Mouse (Mus musculus) forelimb bud, embryonic 11.5 days (tissue): ENCODE data around the gene Ctxn1.
A peak's percentile ranks its signal among the peaks of the same experiment; 100 is the strongest.

Experiments used
- DNase-seq: peaks from one replicate; pipeline ENCODE4 v3.0.0-alpha.2; 2012; ENCODE audit warnings: low read depth, low spot score

The Ctxn1 gene

DNA sequence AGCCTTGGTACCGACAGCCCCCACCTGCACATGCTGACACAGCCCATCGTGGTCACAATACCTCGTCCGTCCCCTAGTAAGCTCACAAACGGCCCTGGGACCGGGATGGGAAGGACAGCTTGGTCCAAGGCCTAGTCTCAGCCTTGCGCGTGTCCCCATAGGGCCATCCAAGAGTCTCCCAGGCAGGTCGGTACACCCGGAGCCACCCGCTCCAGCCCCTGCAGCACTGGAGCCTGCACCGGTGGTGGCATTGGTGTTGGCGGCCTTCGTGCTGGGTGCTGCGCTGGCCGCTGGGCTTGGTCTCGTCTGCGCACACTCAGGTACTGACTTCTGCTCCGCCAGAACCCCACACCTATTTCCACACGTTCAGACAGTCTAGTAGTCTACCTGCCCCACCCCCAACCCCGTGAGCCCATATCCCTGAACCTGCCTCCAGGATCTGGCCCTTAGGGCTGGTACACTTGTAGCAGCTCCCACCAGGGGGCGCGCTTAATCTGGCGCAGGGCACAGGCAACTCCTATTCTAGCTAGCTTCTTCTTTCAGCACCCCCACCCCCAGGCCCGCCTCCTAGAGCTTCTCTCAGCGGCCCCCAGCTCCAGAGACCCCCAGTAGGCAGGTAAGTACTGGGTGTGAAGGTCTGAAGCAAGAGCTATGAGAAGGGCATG lies 8.6 kb downstream of the Ctxn1 start:
- DNase-seq: peak; percentile 80

DNA sequence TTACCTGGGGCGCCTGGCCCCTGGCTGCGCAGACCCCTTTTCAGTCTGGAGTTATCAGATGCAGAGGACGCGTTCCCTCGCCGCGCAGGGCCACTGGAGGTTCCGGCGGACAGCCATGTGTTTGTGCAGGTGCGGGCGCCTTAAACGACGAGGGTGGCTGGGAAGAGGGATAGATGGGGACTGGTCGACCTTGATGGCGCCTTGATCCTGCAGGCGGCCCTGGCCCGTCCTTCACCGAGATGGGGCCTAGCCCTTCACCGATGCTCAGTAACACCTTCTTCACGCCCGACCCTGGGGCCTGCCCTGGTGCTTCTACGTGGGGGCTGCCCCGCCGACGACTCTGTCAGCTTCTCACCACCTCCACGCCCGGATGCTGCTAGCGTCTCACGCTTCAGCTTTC lies 9.9 kb downstream of the Ctxn1 start:
- DNase-seq: no peak

DNA sequence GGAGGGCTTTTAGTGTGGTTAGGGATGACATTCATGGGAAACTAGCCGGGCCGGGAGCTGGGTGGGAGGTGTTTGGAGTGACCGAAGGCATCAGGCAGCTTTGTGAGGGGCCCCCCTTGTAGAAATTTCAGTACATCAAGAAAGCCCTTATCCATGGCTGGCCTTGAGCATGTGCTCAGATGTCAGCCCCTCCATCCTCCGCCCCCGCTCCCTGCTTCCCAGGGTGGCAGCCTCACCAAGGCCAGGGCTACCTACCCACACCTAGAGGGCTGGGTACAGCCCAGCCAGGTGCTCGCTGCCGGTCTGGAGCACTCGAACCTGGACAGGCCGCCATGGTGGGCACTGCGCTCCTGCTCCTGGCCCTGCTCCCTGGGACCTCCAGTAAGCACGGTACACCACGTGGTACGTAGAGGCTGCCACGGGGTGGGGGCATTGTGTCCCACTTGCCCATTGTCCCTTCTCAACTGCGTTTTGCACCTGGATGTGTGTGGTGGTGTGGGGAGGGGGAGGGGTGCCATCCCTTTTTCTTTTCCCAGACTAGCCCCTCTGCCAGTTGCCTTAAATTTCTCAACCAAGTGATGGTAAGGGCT lies 11.0 kb downstream of the Ctxn1 start, which contains the start of gene Tgfbr3l:
Gene Tgfbr3l (plus strand): TSS at position 264 of the 590 bp plus-strand sequence.
- DNase-seq: no peak

DNA sequence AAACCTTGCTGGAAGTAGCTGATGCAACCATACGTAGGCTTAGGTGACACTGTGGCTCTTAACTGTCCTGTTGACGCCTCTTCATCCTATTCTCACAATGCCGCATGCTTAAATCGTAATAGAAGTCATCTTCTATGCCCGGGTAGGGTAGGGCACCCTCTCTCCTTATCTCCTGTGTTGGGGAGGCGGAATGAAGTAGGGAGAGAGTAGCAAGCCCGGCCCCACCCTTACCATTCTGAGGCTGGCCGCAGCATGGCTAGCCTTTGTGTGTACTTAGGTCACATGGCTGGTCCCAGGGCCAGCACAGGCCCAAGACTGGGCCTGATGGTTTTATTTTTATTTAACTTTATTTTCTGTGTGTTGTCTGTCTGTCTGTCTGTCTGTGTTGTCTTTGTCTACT lies 11.8 kb downstream of the Ctxn1 start:
- no peak for DNase-seq

DNA sequence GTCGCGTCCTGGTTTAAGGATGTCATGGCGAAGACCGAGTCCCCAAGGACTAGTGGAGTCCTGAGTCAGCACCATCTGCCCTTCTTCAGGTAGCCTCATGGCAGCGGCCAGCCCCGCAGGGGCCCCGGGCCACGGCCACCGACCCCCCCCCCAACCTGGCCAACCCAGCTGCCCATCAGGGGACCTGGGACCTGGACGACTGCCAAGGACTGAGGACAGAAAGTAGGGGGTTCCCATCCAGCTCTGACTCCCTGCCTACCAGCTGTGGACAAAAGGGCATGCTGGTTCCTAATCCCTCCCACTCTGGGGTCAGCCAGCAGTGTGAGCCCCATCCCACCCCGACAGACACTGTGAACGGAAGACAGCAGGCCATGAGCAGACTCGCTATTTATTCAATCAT lies 13.3 kb downstream of the Ctxn1 start:
- no peak for DNase-seq

DNA sequence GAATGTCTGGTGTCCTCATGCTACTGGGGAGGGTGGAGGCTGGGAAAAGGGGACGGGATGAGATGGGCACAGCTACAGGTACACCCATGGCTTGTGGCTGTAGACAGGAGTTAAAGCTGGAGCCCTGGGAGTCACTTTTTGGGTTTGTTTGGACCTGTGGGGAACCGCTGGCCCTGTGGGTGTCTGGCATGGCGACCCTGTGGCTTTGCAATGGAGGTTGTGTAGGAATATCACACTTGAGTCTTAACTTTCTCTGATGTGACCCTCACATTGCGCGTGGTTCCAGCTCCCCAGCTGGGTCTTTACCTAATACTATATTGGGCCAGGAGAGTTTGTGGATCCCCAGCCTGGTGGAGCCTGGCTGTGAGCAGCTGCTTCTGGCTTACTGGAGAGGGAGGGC lies 14.0 kb downstream of the Ctxn1 start:
- DNase-seq: no peak

DNA sequence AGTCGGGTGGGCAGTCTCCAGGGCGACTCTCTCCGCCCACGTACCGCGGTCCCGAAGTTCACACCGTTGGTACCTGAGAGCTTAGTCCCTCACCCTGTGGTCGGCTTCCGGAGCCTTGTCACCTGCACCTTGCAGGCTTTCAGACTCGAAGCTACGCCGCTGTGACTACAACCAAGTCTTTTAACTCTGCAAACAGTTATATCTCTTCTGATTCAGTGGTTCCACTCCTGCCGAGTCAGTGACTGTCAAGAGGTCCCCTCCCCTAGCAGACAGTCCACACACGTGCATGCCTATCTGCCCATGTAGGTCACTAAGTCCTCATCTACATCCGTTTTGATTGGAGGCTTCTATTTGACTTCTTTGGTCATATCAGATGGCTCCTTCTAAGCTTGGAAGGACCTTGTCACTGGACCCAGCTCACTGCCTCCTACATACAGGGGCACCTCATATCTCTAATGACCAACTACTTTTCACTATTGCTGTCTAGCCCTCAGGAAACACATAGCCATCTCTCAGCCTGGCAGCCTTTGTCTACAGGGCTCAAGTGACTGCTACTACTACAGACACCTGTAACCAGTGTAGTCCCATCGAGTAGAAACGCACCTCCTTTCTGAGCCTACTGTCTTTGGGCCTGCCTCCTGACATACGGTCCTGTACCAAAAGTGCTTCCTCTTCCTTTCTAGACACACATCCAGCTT lies 19.7 kb downstream of the Ctxn1 start:
- DNase-seq: no peak

DNA sequence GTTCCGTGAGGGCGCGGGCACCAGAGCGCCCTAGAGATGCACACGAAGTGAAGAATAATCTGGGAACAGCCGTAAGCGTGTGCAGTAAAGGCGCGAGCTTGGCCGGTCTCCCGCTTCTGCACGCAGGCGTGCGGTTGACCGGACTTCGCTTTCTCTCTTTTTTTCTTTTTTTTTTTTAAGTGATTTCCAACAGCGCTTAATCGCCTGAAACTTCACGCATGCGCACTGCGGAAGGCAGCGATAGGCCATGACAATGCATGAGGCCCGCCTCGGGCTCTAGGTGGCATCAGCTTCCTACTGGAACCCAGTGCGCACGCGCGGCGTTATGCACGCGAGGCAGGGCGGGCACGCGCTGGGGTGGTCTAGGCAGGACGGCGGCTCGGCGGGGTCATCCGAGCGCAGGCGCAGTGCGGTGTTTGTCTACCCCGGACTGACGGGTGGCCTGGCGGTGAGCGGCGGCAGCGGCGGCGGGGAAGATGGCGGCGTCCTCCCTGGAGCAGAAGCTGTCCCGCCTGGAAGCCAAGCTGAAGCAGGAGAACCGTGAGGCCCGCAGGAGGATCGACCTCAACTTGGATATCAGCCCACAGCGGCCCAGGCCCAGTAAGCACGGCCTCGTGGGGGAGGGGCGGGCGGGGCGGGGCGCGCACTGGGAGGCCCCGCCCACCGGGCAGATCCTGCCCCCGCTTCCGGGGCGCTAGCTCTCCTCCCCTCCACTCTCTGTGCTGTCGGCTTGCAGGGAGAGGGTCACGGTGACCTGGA lies 20.5 kb downstream of the Ctxn1 start, which contains the start of the genes Map2k7 and Gm49320:
Gene Map2k7 (plus strand): TSS at position 307 of the 759 bp plus-strand sequence.
Gene Gm49320 (plus strand): TSS at position 432 of the 759 bp plus-strand sequence.
- DNase-seq: peak; percentile 100

DNA sequence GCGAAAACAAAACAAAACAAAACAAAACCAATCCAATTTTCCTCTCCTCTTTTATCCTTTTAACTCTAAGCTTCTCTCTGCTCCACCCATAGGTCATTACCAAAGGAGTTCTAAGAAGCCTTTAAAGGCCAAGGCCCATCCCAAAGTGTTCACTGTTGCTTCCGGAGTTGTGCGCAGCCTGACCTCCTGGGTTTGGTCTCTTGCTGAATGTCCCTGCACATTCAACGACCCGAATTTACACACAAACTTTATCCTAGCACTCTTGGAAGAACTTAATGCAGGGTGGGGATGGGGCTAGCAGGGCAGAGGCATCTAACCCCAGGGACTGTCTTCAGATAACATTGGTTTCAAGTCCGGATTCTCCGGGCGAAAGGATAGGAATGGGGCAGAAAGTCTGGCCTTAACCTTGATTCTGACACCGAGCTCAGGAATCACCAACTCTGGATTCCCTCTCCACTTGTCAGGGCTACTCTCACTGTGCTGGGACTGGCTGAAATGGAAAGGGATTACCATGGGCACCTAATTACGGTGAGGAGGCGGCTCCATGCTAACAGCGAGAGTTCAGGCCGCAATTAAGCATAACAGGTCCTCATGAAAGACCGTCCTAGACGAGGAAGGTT lies 21.1 kb downstream of the Ctxn1 start:
- no peak for DNase-seq

DNA sequence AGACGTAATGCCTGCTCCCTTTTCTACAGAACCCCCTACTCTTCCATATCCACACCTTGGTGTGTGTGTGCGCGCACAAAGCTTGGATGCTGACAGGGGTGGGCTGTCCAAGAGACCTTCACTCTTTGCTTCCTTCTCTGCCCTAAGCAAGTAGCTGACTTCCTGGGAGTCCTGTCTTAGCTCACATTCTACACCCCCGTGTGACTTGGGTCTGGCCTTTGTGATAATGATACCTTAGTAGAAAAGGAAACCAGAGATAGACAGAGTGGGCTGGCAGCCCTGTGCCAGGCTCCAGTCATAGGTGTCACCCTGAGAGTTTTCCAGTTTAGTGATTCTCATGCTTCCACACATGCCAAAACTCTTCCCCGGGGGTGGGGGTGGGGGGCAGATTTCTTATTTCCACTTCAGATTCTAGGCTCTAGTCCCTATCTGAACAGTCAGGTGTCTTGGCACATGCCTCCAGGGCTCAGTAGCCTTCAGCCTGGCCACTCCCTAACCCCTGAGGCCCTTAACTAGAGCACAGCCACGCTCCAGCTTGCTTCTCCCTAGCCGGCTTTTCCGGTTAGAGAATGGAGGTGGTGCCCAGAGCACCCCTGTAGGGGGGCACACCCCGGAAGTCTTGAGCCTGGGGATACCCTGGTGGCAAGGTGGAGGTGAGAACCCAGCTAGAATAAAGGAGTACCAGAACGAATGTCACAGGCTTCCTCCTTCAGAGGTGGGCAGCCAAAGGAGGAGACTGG lies 28.3 kb downstream of the Ctxn1 start:
- DNase-seq: no peak

DNA sequence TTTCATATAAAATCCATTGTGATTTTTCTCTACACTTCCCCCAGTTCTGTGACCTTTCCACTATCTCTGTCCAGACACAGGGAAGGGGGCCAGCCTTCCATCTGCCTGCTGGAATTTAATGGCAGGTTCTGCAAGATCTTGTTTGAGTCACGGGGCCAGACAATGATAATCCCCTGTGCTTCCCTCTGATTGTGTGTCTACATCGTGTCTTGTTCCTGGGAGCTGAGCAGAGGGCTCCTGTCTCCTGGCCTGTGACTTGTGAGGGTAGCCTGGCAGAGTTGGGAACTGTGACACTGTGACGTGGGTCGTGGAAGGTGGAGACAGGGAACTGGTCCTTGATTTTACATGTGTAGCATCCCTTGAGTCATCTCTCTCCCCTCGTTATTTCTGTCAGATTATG lies 29.3 kb downstream of the Ctxn1 start:
- no peak for DNase-seq

DNA sequence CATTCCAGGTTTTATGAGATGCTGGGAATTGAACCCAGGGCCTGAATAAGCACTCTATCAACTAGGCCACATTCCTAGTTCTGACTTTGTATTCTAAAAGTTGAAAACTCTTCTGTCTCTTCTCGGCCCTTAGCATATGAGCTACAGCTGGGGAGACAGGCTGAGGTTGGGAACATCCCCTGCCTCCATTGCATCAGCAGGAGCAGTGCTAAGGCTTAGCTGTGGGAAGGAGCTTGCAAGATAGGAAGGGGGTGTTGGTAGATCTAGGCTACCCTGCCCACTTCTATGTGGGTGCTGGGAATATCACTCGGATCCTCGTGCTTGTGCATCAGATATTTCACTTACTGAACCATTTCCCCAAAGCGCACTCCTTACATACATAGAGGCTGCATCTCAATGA lies 31.2 kb downstream of the Ctxn1 start:
- DNase-seq: no peak

DNA sequence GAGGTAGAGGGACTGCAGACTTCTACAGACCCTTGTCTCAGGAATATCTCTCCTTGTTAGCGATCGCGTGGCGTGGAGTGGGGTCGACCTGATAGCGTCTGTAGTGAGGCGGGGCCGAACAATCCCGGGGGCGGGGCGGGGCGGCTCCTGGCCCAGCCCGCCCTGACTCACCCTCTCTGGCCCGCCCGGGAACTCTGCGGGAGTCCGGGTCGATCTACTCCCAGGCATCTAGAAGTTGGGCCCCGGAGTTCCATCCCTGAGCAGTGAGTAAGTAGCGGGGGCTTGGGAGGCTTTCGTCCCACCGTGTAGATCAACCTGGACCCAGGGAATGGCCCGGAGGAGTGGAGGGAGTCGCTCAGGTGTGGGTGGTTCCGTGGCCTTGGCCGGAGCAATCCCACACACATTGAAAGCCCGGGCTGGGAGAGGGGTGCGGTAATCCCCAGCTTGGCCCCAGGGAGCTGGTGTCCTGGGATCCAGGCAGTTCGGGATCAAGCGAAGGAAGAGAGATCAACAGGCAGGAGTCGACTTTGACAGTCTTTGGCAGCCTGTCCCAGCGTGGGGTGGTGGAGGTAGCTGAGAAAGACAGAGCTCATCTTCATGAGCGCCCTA lies 32.2 kb downstream of the Ctxn1 start, which contains the start of gene Lrrc8e:
Gene Lrrc8e (plus strand): TSS at position 89 of the 609 bp plus-strand sequence.
- no peak for DNase-seq

DNA sequence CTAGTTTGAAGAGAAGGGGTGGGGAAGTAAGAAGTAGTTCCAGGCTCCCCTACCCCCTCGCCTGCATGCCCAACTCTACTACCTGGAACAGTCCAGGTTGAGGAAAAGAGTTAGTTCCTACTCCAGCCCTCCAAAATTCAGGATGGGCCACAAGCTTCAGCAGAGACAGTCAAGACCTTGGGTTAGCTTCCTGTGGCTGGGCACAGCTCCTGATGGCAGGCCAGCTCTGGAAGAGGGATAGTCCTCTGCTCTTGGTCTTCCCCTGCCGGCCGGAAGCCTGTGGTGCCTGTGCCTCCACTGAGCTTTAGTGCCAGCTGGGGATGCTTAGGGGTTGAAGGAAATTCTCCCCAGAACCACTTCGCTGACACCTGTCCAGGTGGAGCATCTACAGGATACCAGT lies 32.8 kb downstream of the Ctxn1 start:
- no peak for DNase-seq

DNA sequence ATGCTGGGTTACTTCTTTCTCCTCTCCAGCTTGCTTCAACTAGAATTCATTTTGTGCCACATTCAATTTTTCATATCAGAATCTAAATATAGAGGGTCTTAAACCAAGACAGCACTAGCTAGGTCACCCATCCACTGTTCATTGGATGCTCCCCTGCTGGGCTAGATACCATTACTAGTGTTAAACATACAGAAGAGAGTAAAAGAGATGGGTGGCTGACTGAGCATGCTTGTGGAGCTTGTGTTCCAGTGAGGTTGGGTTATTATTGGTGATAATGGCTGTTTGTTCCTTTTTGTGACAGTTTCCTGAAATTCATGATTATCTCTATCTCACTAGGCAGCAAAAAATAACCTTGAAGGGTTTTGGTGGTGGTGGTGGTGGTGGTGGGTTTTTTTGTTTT lies 37.0 kb downstream of the Ctxn1 start:
- no peak for DNase-seq

DNA sequence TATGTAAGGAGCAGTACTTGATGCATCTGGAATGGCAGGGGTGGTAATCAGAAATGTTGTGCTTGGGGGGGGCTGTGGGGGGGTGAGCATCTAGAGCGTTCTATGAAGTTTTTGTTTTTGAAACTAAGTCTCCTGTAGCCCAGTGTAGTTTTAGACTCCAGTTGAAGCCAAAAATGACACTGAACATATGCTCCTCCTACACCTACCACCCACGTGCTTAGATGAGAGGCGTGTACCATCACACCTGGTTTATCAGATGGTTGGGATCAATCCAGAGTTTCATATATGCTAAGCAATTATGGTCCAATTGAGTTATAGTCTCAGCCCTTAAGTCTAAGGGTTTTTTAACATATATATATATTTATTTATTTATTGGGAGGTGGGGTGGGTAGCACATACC lies 39.5 kb downstream of the Ctxn1 start:
- DNase-seq: no peak

DNA sequence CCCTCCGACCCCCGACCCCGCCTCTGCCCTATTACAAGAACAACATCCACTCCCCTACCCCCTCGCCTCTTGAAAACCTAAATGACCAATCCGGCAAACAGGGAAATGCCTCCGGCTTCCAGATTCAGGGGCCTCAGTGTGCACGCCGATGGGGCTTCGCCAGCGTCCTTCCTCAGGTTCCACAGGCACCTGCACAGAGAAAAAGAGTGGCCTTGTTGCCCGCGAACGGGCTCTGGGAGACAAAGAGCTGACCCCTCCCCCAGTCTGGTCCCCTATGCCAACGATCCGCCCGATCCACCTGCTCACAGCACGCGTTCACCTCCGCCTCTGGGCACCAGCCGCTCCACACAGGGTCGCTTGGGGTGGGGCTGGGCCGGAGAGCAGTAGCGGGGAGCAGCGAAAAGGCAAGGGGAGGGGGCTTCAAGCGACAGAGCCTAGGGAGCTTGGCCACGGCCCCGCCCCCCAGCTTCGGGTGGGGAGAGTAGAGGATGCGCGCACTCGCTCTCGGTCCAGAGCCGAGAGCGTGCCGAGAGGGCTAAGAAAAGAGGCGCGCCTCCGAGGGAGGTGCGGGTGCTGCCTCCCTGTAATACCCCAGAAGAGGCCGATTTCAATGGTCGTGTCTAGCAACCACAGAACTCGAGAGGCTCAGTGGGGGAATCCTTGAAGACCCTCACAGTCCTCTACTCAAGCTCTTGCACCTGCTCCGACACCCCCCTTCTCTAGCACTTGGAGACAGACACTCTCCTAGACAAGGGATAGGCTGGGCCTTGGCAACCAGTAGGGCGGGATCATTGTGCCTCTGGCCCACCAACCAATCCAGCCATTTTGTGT lies 42.1 kb downstream of the Ctxn1 start, which contains the start of gene Prr36:
Gene Prr36 (minus strand): TSS at position 669 of the 831 bp plus-strand sequence.
- no peak for DNase-seq

DNA sequence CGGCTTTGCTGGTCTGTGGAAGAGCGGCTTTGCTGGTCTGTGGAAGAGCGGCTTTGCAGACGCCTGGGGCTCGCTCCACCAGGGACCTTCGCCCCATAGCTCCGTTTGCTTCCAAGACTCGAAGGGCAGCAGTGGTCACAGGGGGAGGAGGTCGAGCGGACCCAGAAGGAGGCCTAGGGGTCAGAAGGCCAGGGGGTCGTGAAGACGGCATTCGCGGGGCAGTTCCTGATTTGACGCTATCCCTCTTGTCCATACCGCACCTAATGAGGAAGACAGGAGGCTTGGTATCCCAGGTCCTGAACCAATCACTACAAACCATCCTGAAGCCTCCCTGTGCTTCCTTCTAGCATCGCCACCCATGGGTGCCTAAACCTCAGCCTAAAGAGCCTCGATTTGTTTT lies 42.8 kb downstream of the Ctxn1 start:
- no peak for DNase-seq
